Mouse (Mus musculus) thymus, postnatal 36 days (tissue): ENCODE results near the gene Etv6.
"Not testable (repeated sequence)": the region's sequence is repeated elsewhere in the genome, so short reads cannot be mapped to it uniquely, and the experiment has no call there.

Source experiments
- DNase-seq, 2 experiments: peaks; one replicate each; pipeline ENCODE4 v3.0.0; 2022; ENCODE audit warnings: mixed read lengths in 2 of 2

Etv6 gene

GRCm38 (mm10) chr6:134035490-134036405 lies at the start of gene Etv6:
Gene Etv6 (plus strand): TSS chr6:134035700.
- peak; percentile 71 to 74 for DNase-seq

GRCm38 (mm10) chr6:133986161-133986560 lies 49.3 kb upstream of the Etv6 start:
- DNase-seq = no peak

DNA sequence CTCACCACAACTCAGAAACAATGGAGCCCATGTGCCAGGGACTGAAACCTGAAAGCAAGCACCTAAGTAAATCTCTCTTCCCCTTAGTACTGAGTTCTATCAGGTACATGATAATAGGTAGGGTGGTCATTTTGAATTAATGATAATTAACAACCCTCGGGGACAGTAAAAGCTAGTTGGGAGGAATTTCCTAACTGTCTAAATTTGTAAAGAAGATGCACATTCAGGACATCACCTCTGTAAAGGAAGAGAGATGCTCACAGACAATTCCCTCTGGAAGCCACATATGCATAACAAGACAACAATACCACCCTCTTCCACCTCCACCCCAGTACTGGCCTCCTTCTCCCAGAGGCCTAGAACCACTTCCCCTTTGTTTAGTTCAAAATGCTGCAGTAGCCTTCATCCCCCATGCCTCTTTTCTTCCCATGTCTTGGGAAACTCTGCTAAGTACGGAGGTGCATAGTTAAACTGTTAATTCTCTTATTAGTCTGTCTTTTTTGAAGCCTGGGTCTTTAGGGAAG lies 48.4 kb upstream of the Etv6 start:
- no peak for DNase-seq

DNA sequence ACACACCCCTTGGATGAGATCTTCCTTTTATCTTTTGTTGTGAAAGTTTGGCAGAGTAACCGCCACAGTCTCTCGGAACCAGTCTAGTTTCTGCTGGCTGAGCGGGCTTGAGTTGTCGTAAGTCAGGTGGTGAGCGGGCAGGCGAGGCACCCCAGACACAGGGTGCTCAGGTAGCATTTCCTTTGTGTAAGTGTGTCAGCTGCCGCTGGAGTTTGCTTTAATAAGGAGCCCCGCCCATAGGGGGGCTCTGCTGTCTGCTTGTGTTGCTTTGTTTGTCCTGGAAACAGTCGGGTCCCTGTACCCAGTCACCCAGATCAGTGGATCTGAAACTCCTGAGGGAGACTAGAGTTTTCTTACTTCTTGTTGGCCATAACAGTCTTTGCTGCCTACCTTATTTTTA lies 47.5 kb upstream of the Etv6 start:
- DNase-seq = no peak

GRCm38 (mm10) chr6:133997461-133997860 lies 38.0 kb upstream of the Etv6 start:
- DNase-seq = no peak

GRCm38 (mm10) chr6:133997935-133998334 lies 37.6 kb upstream of the Etv6 start:
- DNase-seq = no peak

DNA sequence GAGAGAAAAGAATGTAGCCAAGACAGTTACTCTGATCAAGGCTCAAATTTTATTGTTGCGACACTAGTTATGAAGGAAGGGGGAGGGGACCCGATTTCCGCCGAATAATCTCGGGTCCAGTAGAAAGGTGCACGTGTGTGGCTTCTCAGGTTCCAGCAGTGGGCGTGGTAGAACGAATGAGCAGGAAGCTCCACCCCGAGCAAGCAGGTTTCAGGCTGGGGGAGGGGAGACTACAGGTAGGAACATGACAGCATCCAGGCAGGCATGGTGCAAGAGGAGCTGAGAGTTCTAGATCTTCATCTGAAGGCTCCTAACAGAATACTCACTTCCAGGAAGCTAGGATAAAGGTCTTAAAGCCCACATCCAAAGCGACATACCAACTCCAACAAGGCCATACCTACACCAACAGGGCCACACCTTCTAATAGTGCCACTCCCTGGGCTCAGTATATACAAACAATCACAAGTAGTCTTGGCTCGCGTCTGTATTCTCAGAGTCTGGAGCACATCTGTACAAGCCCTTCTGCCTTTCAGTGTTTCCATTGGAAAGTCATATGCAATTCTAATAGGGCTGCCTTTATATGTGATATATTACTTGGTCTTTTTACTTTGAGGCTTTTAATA lies 20.9 kb upstream of the Etv6 start:
- not testable (repeated sequence) for DNase-seq

GRCm38 (mm10) chr6:134018807-134019206 lies 16.7 kb upstream of the Etv6 start:
- DNase-seq = no peak

DNA sequence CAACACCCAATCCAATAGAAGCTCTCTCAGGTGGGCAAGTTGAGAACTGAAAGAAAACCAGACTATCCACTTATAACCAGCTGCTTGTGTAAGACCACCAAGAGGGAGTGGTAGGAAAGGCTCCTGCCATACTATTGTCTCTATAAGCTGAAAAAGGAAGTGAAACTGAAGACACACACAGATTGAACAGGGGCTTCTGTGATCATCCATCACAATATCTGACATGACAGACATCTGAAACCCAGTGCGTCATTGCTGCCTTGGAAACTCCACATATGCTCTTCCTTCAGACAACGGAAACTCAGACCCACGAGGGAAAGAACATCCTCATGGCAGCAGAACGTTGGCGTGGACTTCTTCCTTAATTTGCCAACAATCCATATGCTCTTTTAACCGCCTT lies 14.7 kb upstream of the Etv6 start:
- DNase-seq = no peak

DNA sequence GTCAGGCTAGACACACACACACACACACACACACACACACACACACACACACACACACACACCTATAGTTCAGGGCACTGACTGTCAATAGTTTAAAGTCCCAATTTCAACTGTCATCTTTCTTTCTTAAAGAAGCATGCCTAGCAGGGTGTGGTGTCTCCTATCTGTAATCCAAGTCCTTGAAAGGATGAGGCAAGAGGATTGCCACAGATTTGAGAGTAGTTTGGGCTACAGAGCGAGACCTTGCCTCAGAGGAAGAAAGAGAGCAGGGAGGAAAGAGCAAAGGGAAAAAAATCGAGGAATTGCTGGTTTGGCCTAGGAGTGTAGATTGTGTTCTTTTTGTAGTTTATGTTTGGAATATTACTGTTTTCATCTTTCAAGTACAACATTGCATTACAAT lies 9.2 kb upstream of the Etv6 start:
- DNase-seq = no peak

DNA sequence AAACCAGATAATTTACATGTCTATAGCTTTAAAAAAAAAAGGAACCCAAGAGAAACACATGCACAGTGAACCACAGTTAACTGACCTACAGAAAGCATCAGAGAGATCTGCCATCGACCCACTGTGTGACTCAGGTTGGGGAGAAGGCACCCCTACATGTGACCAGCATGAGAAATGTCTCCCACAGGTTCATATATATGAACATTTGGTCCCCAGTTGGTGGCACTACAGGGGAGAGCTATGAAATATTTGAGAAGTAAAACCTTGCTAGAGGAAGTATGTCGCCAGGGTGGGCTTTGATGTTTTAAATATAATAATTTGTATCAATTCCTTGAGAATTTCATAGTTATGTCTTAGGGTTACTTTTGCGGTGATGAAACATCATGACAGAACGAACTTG lies 8.5 kb upstream of the Etv6 start:
- no peak for DNase-seq

GRCm38 (mm10) chr6:134032451-134032850 lies 3.0 kb upstream of the Etv6 start:
- DNase-seq = no peak

DNA sequence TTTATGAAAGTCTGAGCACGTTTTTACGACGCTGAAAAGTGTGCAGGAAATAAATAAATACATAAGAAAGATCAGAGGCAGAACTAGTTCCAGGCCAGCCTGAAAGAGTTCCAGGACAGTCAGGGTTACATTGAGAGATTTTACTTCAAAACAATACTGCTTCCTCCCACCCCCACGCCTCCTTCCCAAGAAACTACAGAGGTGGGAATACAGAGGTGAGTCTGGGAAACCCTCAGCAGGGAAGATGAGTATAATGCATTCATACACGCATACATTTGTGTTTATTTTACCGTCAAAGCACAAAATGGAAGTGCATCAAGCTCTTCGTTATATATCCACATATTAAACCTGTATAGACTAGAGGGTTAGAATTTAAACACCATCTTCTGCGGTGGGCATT lies 1.1 kb upstream of the Etv6 start:
- DNase-seq = no peak

- DNase-seq = peak; percentile 73 to 74
These were observed 503 bp upstream of the Etv6 start for GRCm38 (mm10) chr6:134034904-134035489.

- DNase-seq = no peak
These were observed 1.0 kb downstream of the Etv6 start for GRCm38 (mm10) chr6:134036491-134036911.

GRCm38 (mm10) chr6:134036951-134037431 lies 1.5 kb downstream of the Etv6 start:
- no peak for DNase-seq

DNA sequence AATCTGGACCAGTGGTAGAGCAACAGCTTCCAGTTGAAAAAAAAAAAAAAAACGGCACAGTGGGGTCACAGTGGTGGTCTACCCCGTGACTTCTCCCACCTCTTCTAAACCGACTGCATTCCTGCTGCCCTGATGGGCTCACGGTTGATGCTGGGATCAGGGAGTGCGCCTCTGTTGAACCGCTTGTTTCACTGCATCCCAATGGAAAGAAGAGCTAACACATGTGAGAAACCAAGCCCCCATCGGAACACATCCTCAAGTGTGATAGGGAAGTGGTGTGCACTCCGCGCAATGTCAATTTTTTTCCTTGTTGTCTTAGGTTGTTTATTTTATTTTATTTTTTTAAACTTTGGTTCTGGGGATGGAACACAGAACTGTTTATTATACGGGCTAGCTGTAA lies 2.5 kb downstream of the Etv6 start:
- DNase-seq = no peak

DNA sequence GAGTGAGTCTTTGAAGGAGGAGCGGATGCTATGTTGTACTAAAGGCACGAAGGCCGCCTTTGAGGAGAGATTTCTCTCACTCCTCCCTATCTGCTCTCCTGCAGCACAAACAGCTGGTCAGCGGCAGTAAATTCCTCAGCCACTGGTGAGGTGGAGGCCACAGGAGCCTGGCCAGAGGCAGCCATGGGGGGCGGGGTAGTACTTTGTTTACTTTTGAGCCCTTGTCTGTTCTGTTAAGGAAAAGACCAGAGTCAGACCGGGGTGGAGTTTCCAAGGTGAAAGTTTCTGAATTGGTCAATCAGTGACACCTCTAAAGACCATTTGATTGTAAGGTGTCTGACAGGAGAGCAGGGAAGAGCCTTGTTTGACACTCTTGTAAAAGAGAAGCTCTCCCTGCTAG lies 3.4 kb downstream of the Etv6 start:
- DNase-seq = no peak

GRCm38 (mm10) chr6:134039351-134039750 lies 3.9 kb downstream of the Etv6 start:
- DNase-seq = no peak

- no peak for DNase-seq
These were observed 4.8 kb downstream of the Etv6 start for GRCm38 (mm10) chr6:134040312-134040711.

- DNase-seq = no peak
These were observed 5.8 kb downstream of the Etv6 start for GRCm38 (mm10) chr6:134041286-134041685.

GRCm38 (mm10) chr6:134041916-134042315 lies 6.4 kb downstream of the Etv6 start:
- no peak for DNase-seq

- DNase-seq = no peak
These were observed 8.0 kb downstream of the Etv6 start for GRCm38 (mm10) chr6:134043545-134043944.
